Mouse (Mus musculus): ENCODE results near the gene Tlcd1. TPM values are rescaled to one million over a fixed set of nuclear protein-coding genes. Genes with fewer than 3 reads are reported as not detected.
"Not testable (repeated sequence)": the region's sequence is repeated elsewhere in the genome, so short reads cannot be mapped to it uniquely, and the experiment has no call there.

The Tlcd1 gene
- total RNA-seq, 2 experiments from 2014 or later: 9.1 to 9.4 TPM

GRCm38 (mm10) chr11:78175771-78176401, 625 bp upstream of the Tlcd1 start:
- DNase-seq: no peak
- intact Hi-C loops (cut with DNase I): loop anchor here (5.0 kb wide), 2 partner anchors 194 to 349 kb away; partner anchors contain the start of gene Phf12

DNA sequence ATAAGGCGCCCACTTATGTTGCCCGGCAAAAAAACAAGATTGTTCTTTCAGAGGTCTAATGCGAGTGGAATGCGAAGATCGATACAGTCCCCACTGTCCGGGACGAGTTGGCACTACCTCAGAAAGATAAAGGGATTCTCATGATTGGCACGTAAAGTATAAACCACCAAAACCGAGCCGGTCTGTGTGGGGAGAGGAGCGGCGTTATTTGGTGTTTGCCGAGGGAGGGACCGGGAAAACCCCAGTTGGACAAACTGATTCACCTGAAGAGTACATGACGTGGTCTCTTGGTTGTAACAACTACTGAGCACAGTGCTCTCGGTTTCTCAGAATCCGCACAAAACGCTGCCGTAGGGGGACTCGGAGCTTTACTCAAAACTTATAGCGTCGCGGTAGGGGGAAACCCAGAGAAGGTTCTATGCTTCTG, 407 bp downstream of the Tlcd1 start:
- intact Hi-C loops (cut with DNase I): loop anchor here (1.0 to 5.0 kb wide), 4 partner anchors 18 to 350 kb away; partner anchors contain the start of gene Phf12

GRCm38 (mm10) chr11:78177437-78177836, 926 bp downstream of the Tlcd1 start:
- intact Hi-C loops (cut with DNase I): loop anchor here (1.0 to 5.0 kb wide), 4 partner anchors 18 to 350 kb away; partner anchors contain the start of gene Phf12
- DNase-seq: no peak

More for the DNA sequence above, 407 bp downstream of the Tlcd1 start:
- DNase-seq: peak in 1 of 2 experiments; percentile 43

GRCm38 (mm10) chr11:78177903-78178858, 1.7 kb downstream of the Tlcd1 start:
- intact Hi-C loops (cut with DNase I): loop anchor here (1.0 to 5.0 kb wide), 5 partner anchors 19 to 351 kb away; partner anchors contain the start of gene Phf12

GRCm38 (mm10) chr11:78178859-78179437, 2.4 kb downstream of the Tlcd1 start:
- DNase-seq: peak; percentile 76 to 79
- intact Hi-C loops (cut with DNase I): loop anchor here (2.0 to 5.0 kb wide), 3 partner anchors 160 to 352 kb away; partner anchors contain the start of gene Phf12

More at GRCm38 (mm10) chr11:78177903-78178858, 1.7 kb downstream of the Tlcd1 start:
- DNase-seq: peak; percentile 98

- intact Hi-C loops (cut with DNase I): loop anchor here (2.0 to 5.0 kb wide), 3 partner anchors 161 to 352 kb away; partner anchors contain the start of gene Phf12
- no peak for DNase-seq
Measured at GRCm38 (mm10) chr11:78179438-78179999, 3.0 kb downstream of the Tlcd1 start.

DNA sequence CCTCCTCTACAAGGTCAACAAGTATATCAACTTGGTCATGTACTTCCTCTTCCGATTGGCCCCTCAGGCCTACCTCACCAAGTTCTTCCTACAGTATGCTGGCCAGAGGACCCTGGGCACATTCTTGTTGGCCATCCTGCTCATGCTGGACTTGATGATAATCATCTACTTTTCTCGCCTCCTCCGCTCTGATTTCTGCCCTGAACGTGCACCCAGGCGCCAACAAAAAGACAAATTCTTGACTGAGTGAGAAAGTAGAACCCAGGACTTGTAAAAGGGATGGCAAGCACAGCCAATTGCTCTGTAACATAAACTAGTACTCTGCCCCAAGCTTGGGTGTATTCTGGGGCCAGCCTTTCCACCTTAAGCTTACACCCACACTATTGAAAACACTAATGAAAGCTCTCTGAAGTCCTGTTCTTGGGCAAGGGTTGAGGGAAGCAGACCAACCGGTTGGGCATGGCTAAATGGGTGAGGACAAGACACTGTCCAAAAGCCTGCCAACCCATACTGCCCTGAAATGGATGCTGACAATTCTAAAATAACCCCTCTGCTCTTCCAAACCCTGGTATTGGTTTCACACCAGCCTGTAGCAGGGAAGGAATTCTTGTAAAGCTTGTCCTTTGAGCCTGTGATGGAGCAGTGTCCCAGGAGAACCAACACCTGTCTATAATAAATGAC, 3.7 kb downstream of the Tlcd1 start:
- no peak for DNase-seq
- intact Hi-C loops (cut with DNase I): no loop called here

- DNase-seq: no peak
- intact Hi-C loops (cut with DNase I): no loop called here
Measured at GRCm38 (mm10) chr11:78181830-78182357, 5.4 kb downstream of the Tlcd1 start.

- DNase-seq: no peak
- intact Hi-C loops (cut with DNase I): no loop called here
Measured at GRCm38 (mm10) chr11:78182450-78182849, 5.9 kb downstream of the Tlcd1 start.

DNA sequence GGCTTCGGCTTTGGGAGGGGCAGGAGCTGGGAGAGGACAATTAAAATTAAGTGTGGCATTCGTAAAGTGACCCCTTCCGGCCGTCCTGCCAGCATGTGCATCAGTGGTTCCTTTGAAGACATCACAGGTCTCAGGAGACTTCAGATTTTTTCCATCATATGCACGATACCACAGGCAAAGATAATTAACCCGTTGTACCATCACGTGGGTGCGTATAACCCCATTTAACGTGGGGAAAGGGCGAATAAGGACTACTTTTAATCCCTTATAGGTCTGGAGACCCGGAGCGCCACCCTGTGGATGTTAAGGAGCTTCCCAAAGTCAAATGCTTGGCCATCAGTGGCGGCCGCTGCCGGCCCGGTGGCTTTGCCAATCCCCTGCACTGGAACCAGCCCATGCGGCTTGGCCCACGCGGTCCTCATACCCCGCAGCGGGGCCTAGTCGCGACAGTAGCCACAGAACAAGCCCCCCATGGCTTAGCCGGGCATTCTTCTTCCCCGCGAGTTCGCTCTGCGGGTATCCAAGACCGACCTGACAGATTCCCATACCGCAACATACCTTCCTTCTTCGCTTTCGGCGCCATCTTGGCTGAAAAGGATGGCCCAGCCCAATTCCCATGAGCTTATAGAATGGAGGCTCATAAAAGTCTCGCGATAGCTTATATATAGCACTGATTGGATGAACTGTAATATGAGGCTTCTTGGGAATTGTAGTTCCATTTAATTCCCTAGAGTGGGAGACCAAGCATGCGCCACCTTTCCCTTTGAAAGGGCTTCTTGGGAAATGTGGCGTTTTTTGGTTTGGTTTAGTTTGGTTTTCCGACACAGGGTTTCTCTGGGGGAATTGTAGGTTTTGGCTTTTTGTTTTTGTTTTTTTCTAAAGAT, 6.7 kb downstream of the Tlcd1 start, which contains the start of gene Rpl23a:
Gene Rpl23a, minus strand, starts transcription at position 624 of the 884 bp plus-strand sequence.
- DNase-seq: peak; percentile 88 to 90
- intact Hi-C loops (cut with DNase I): no loop called here

GRCm38 (mm10) chr11:78183884-78184514, 7.5 kb downstream of the Tlcd1 start:
- intact Hi-C loops (cut with DNase I): no loop called here
- no peak for DNase-seq

- DNase-seq; intact Hi-C loops (cut with DNase I): not testable (repeated sequence)
Measured at GRCm38 (mm10) chr11:78184702-78185101, 8.2 kb downstream of the Tlcd1 start.

DNA sequence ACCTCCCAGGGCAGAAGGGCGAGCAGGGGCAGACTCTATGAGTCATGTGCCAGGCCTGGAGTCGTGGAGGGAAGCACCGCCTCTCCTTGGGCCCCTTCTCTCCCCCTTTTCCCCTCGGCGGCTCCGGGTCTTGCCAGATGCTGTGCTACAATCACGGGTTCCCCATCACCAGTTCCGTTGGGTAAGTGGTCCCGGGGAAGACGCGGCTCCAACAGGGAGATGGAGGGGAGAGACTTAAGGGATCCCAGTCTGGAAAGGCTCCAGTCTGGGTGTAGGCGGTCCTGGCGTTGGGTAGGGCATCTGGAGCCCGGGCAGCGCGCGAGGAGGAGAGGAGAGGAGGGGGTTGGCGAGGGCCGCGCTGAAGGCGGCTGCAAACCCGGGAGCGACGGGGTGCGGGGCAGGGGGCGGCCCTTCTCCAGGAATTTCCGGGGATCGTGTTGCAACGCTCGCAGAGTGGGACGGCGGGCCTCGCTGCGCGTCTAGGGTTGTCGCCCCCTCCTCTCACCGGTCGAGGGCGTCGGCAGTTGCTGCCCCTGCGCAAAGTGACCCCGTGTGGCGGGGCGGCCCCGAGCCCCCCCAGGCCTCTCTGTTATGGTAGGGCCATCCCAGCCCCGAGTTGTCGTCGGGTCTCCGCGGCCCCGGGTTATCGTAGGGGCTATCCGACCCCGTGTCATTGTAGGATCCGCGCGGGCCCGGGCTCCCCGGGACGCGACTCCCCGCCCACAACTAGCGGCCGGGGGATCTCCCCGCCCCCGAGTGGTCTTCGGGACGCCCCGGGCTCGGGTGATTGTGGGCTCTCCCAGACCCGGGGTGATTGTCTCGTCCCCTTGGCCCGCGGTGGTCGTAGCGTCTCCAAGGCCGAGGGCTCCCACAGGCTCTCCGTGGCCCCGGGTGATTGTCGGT, 12.1 kb downstream of the Tlcd1 start, which contains the start of gene Rab34:
Gene Rab34, plus strand, starts transcription at position 100 of the 903 bp plus-strand sequence.
- intact Hi-C loops (cut with DNase I): no loop called here

GRCm38 (mm10) chr11:78189234-78190040, 12.9 kb downstream of the Tlcd1 start:
- DNase-seq: peak; percentile 75 to 83
- intact Hi-C loops (cut with DNase I): no loop called here

More for the DNA sequence above, 12.1 kb downstream of the Tlcd1 start, which contains the start of gene Rab34:
- peak; percentile 82 to 83 for DNase-seq

DNA sequence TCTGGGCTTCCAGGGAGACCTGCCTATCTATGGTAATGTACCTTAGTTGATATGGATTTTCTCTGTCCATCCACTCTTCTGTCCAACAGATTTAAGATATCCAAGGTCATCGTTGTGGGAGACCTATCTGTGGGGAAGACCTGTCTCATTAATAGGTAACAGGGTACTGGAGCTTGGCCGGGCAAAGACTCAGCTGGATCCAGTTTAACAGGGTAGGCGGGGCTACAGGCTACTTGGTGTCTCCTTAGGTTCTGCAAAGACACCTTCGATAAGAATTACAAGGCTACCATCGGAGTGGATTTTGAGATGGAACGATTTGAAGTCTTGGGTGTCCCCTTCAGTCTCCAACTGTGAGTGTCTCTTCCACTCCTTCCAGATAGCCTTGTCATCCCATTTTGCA, 13.5 kb downstream of the Tlcd1 start:
- DNase-seq: no peak
- intact Hi-C loops (cut with DNase I): no loop called here

- no peak for DNase-seq
- intact Hi-C loops (cut with DNase I): no loop called here
Measured at GRCm38 (mm10) chr11:78193113-78193512, 16.6 kb downstream of the Tlcd1 start, which contains the start of gene Proca1. Gene Proca1 (plus strand): TSS chr11:78193392.
